Mouse (Mus musculus): Measurements from ENCODE around the gene Nav1.

Gene Nav1

DNA sequence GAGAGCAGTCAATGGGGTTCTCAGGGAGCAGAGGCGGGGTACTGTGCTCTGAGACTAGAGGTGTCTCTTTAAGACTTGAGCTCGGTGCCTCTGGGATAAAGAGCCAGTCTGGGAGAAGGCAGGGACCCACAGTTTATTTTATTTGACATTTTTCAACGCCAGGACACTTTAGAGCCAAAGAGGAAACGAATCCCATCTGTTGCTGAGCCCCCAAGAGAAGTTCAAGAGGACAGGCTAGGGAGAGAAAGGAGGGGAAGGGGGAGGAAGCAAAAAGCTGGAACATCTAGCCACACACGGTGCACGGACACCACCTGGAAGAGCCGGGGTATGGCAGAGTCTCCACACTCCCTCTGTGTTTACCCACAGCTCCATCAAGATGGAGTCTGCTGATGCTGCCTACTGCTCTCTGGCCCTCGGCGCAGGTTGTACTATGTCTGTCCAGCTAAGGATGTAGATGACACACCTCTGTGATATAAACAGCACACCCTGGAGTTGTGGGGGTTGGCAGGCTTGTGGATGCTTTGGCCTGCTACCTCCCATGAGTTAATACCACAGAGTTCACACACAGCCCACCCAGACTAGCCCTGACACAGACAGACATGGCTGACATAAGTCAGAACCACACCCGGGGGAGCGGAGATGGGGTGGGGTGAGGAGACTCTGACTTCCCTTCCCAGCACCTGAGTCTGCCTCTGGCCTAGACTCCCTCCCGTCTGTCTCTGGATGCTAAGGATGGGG is 83.1 kb downstream of the Nav1 start:
- POLR2A ChIA-PET: interaction anchor here in 3 of 4 experiments (0.6 to 1.6 kb wide), 9 partner anchors 14 to 45 kb away, joined by 3 to 7 read pairs (median 4); no protein-coding TSS in a partner anchor

DNA sequence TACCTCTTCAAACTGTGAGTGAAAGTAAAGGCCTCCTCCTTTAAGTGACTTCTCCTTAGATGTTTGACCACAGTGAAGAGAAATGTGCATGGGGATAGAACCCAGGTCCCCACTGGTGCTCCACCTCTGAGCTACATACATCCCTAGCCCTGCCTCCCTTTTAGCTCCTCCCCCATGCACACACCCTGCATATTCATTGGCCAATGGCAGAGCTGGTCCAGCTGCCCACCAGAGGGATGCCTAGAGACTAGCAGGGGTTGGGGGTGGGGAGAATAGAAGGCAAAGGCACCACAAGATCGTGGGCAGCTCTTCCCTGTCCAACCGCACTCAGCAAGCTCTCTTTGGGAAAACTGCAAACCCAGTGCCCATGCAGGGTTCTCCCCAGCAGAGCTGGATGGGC is 83.8 kb downstream of the Nav1 start:
- ChIA-PET CTCF (interaction anchor here (0.5 to 1.7 kb wide), 16 partner anchors 13 to 1307 kb away, joined by 3 to 7 read pairs (median 4); no protein-coding TSS in a partner anchor), POLR2A (interaction anchor here in 3 of 4 experiments (0.6 to 1.6 kb wide), 8 partner anchors 13 to 45 kb away, joined by 3 to 7 read pairs (median 4); no protein-coding TSS in a partner anchor)

More for the DNA sequence above, 83.1 kb downstream of the Nav1 start:
- CTCF ChIA-PET: interaction anchor here (0.5 to 1.7 kb wide), 16 partner anchors 14 to 421 kb away, joined by 3 to 7 read pairs (median 4); no protein-coding TSS in a partner anchor

DNA sequence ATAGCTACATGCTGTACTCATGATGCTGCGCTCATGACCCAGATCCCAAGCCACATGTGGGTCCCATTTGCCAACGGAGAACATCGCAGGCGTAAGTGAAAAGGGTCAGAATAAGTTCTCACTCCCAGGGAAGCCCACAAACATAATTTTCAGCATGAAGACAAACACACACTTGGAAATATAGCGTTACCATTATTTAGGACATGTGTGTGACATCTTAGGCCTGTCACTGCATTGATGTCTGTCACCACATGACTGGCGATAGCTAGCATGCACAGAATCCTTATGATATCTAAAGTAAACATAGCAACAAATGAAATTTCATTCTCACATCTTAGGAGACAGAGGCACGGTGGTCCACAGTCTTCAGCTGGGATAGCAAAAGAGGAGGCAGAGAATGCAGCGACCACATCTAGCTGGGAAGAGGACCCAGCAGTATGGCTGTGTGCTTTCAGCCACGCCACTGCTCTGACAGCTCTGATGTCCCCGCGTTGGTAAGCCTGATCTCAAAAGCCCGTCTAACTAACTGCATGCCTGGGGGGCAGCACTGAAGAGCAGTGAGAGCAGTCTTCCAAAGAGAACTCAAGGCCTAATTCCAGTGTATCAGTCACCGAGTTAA is 86.4 kb downstream of the Nav1 start:
- ChIA-PET POLR2A (interaction anchor here in 2 of 4 experiments (0.5 to 1.3 kb wide), 4 partner anchors 9 to 113 kb away, joined by 3 read pairs; no protein-coding TSS in a partner anchor), CTCF (interaction anchor here in 1 of 4 experiments (0.5 to 1.4 kb wide), 2 partner anchors 20 to 44 kb away, joined by 3 to 4 read pairs; no protein-coding TSS in a partner anchor)

DNA sequence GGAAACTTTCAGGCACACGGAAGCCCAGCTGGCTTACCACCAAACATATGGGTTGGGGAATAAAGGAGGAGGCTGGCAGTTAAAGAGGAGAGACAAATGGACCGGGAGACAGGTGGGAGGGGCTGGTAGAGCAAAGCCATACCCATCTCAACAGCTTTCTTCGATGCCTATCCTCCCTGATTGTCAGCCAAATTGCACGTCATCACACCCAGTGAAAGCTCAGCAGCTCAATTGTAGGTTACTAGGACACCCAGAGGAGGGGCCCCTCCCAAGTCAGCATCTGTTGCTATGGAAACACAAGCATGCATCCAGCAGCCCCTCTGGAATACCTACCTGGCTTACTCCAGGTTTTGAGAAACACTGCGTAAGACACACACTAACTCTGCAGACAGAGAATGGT is 88.4 kb downstream of the Nav1 start:
- ChIA-PET POLR2A (interaction anchor here in 2 of 4 experiments (0.6 to 2.4 kb wide), 7 partner anchors 9 to 112 kb away, joined by 3 to 11 read pairs (median 4); no protein-coding TSS in a partner anchor), CTCF (interaction anchor here in 2 of 4 experiments (1.0 to 1.3 kb wide), 3 partner anchors 8 to 43 kb away, joined by 3 to 4 read pairs (median 3); no protein-coding TSS in a partner anchor)

DNA sequence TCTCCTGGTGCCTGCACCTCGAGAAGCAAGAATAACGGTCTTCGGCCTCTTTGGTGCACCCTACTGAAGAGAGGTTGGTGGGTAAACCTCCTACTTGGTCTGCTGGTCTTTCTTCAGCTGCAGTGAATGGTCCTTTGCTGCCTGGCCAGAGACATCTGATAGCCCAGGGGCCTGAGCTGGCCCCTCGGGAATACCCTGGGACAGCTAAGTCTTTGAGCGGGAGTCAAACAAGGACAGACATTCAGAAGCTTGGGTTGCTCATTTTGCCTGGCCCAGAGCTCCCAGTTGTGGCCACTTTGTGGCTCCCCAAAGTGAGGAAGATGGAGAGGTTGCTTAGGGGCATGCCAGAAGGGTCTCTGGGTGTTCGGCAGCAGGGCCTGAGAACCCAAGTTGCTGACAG is 89.6 kb downstream of the Nav1 start:
- POLR2A ChIA-PET: interaction anchor here in 3 of 4 experiments (0.7 to 2.4 kb wide), 9 partner anchors 8 to 100 kb away, joined by 3 to 11 read pairs (median 4); no protein-coding TSS in a partner anchor

DNA sequence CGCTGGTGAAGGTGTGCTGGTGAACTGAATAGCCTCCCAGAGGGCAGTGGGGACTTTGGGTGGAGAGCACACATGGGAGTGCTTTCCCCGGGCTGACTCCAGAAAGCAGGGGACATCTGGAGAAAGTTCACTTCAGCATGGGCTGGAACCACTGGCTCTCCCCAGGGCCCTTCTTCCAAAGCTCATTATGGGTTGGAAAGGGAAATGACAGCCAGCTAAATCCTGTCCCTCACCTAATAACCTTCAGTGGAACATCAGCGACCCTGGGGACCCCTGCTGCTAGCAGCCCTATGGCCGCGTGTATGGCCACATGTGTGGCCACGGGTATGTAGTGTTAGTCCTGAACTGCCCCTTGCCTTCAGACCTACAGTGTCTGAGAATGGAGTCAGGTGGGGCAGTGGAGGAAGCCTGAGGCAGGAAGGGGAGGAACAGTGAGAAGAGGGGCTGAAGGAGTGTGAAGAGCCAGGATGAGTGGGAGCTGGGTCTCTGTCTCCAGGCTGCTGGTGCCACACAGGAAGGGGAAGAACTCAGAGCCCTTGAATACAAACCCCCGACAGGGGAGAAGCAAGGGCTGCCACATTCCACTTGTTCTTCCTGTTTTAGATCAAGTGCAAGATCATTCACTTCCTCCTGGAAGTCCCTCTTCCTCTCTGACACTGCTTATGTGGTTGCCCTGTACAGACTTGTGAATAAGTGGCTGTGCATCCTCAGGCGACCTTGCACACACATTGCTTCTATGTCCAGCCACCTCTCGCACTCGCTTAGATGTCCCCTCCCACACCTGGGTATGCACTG is 90.4 kb downstream of the Nav1 start:
- POLR2A ChIA-PET: interaction anchor here in 2 of 4 experiments (0.6 to 2.4 kb wide), 4 partner anchors 8 to 28 kb away, joined by 3 to 11 read pairs (median 6); no protein-coding TSS in a partner anchor
- CTCF ChIA-PET: interaction anchor here in 3 of 4 experiments (0.8 to 1.1 kb wide), 3 partner anchors 24 to 236 kb away, joined by 3 to 4 read pairs (median 4); no protein-coding TSS in a partner anchor

More for the DNA sequence above, 89.6 kb downstream of the Nav1 start:
- CTCF ChIA-PET: interaction anchor here in 3 of 4 experiments (0.8 to 1.1 kb wide), 3 partner anchors 23 to 235 kb away, joined by 3 to 4 read pairs (median 4); no protein-coding TSS in a partner anchor

DNA sequence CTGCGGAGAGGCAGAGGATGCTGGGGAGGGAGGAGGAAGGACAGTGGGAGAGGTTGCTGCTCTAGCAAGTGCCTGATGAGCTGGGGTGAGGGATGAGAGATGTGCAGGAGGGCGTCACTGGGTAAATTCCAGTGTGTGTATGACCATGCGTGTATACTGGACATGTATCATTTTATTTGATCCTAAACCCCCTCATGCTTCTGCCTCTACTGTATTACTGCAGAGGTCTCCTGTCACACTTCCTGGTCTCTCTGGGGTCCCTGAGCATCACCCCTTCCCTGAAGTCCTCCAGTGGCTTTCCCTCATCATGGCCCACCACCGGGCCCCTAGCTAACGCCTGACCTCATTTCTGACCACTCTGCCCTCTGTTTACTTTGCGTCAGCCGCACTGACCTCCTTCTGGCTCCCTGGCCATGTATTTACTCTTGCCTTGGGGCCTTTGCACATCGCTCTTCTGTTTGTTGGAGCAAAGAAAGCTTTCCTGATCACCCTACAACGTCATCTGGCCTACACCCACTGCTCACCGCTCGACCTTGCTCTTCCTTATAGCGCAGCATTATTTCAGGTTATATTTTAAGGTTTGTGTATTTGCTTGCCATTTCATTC is 91.4 kb downstream of the Nav1 start:
- ChIA-PET CTCF (interaction anchor here in 1 of 4 experiments (1.2 kb wide), 1 partner anchor 25 kb away, joined by 3 read pairs; no protein-coding TSS in a partner anchor), POLR2A (interaction anchor here in 1 of 4 experiments (0.6 kb wide), 1 partner anchor 9 kb away, joined by 8 read pairs; no protein-coding TSS in a partner anchor)

DNA sequence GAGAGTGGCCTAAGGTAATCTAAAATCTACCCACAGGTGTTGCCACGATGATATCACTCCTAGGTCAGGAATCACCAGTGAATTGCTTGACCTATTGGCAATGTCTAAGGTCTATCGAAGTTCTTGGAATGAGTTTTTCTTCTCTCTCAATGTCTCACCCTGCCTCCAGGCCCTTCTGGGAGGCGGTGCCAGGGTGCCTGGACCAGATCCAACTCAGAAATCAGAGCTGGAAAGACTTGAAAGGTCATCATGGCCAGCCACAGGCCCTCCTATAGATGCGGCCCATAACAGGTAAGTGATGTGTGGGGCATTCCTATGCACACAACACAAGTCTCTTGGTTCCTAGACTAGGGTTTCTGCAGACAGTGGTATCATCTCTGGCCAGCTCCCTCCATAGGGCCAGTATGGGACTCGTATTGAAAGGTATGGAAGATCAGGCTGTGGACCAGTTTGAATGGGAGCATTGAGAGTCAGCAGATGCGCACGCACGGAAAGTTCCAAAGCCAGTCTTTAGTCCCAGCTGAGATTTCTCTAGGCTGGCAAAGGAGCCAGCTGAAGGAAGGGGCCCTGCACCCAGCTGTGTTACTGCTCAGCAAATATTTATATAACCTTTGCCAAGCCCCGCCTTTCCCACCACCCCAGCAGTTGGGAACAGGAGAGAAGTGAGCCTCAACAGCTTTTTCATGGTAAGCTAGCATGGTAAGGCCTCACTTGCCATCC is 92.0 kb downstream of the Nav1 start:
- POLR2A ChIA-PET: interaction anchor here in 2 of 4 experiments (0.6 to 1.0 kb wide), 3 partner anchors 25 to 139 kb away, joined by 3 to 4 read pairs (median 3); no protein-coding TSS in a partner anchor
- CTCF ChIA-PET: interaction anchor here in 2 of 4 experiments (1.1 to 1.2 kb wide), 2 partner anchors 25 kb away, joined by 3 to 4 read pairs; no protein-coding TSS in a partner anchor

DNA sequence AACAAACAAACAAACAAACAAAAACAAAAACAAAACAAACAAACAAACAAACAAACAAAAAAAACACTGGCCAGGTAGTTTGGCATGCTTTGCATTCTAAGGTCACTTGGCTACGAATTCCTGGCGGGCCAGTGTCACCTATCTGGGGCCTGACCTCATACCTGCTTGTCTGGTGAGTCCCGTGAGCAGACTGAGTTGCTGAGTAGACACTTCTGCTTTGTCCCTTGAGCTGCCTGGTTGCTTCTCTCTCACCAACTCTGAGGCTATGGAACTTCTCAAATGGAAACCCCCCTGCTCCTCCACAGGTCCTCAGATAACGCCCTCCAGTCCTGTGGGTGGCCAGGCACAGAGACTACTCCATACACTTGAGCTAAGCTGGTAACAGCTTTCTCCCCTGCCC is 93.0 kb downstream of the Nav1 start:
- ChIA-PET CTCF (interaction anchor here in 2 of 4 experiments (1.0 to 1.1 kb wide), 3 partner anchors 26 to 156 kb away, joined by 3 to 4 read pairs (median 4); no protein-coding TSS in a partner anchor), POLR2A (interaction anchor here in 1 of 4 experiments (0.6 to 1.0 kb wide), 2 partner anchors 138 kb away, joined by 3 read pairs; no protein-coding TSS in a partner anchor)

DNA sequence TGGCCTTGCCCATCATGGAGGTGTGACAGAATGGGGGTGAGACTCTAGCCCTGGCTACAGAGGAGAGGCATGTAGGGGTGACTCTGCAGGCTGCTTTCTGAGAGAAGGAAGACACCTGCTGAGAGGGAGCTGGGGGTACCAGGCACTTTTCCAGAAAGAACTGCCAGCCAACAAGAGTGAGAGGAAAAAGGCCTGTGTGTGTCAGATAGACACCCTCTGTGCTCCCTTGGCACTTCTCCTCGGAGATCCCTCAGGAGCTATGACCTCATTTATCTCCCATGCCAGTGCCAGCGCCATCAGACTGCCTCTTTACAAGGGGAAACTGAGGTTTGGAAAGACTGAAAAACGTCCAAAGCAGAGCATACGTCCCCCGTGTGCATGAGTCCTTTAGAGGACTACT is 93.6 kb downstream of the Nav1 start:
- POLR2A ChIA-PET: no interaction called here
- CTCF ChIA-PET: interaction anchor here in 2 of 4 experiments (1.0 to 1.5 kb wide), 3 partner anchors 27 to 157 kb away, joined by 3 to 4 read pairs (median 3); no protein-coding TSS in a partner anchor

DNA sequence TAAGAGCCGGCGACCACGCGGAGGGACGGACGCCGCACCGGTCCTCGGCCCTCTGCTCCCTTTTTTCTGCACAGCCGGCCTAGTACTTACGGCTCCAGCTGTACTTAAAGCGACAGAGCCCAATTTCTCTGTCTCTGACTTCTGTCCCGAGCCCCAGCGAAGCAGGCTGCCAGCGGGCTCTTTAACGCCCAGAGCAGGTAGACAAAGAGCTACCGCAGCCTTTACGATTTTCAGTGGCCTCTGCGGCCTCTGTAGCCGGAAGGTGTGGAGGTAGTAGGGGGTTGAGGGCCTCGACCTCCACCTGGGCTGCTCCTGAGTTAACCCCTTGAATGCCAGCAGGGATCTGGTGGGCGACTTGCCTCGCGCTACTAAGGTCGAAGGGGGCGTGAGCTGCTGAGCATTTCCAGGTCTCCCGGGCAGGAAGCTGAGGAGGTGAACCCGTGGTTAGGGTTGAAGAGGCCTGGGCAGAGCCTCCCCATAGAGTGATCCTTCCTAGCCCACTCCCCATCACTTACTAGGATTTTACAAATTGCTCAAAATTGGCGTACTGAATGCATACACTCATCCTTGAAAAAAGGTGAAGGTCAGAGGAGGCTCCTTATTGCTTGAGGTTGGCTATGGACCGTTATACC is 96.6 kb downstream of the Nav1 start:
- ChIA-PET CTCF (interaction anchor here (0.5 to 2.0 kb wide), 19 partner anchors 9 to 435 kb away, joined by 3 to 7 read pairs (median 4); partner anchors contain the start of gene Csrp1 (in 1 of the 4)), POLR2A (interaction anchor here (0.5 to 3.7 kb wide), 33 partner anchors 8 to 1019 kb away, joined by 3 to 17 read pairs (median 4); partner anchors contain the start of gene Tnnt2 (in 1 of the 4))

DNA sequence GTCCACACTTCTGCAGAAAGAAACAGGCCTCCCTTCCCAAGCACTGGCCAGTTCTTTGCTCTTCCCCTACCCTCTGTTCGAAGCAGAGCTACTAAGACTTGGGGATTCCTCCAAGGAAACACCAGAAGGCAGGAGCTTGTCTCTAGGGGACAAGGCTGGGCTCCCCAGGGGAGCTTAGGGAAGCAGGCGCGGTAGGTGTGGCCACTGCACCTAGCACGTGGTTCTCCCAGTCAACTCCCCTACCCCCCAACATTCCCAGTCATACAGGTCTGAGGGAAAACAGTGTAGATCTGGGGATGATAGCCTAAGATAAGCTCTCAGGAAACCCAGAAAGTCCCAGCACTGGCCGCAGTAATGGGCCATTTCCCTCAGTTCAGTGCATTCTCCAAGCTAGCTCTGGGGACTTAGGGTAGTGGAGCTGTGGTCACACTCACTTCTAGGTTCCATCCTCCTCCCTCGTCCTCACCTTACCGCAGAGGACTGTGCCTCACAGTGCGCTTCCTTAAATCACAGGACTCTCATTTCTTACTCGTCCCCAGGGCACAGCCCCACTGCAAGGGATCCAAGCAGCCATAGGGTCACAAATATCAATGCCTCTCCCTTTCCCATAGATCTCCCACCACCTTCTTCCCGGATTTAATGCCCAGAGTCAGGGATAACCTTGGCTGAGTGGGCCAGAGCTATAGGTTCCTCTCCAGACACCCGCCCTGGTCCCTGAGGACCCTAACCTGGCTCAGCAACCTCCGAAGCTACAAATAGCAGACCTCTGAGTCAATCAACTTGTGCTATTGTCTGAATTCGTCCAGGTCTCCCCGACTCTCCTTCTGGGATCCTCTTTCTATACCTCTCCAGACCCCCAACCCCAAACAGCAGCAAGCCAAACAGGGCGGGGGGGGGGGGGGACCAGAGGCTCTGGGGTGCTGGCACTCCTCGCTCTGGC is 97.7 kb downstream of the Nav1 start:
- CTCF ChIA-PET: interaction anchor here (0.5 to 2.3 kb wide), 24 partner anchors 10 to 436 kb away, joined by 3 to 22 read pairs (median 4); no protein-coding TSS in a partner anchor
- POLR2A ChIA-PET: interaction anchor here (0.5 to 3.7 kb wide), 46 partner anchors 7 to 1017 kb away, joined by 3 to 17 read pairs (median 4); partner anchors contain the start of gene Tnnt2 (in 1 of the 4)

DNA sequence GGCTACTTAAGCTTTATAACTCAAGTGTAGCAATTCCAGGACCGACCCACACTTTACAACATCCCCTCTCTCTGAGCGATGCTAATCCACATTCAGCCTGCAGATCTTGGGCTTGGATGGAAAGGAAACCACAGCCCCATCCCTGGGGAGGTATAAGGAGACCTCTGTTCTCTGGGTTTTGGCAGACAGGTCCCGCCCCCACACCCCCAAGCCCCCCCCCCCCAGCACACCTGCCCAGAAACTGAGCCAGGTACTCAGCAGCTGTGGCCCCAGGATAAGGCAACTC is 98.8 kb downstream of the Nav1 start:
- ChIA-PET POLR2A (interaction anchor here in 3 of 4 experiments (0.6 to 3.7 kb wide), 22 partner anchors 10 to 1006 kb away, joined by 3 to 17 read pairs (median 4); no protein-coding TSS in a partner anchor), CTCF (interaction anchor here in 3 of 4 experiments (0.6 to 2.3 kb wide), 11 partner anchors 21 to 245 kb away, joined by 3 to 18 read pairs (median 5); no protein-coding TSS in a partner anchor)

DNA sequence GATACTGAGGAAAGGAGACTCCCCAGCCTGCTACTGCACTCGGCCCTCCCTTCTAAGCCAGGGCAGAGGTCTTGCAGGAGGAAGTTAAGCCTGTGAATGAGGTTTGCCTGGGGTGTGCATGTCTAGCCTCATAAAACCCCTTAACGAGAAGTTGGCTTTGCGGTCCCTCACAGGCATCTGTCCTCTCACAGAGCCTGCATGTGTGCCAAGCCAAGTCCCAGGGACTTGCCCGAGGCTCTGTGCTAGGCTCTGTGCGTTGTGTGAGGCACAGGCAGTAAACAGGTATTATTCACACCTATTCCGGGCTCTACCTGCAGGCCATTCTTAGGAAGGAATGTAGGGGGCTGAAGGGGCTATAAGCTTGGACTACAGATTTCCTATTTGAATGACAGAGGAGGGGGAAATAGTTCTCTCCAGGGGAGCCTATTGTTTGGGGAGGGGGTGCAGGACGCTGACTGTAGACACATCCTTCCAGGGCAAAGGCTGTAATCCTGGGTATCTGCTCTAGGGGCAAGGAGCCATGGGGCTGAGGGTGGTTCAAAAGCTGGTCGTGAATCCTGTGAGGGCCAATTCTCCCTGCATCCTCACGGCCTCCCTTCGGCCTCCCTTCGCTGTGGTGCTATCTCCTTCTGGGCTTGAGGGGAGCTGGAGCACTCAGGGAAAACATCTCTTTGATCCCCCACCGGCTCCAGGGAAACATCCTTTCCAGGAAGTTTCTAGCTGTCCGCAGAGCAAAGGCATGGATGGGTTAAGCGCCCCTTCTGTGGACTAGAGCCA is 99.3 kb downstream of the Nav1 start:
- POLR2A ChIA-PET: interaction anchor here (0.5 to 3.7 kb wide), 21 partner anchors 9 to 195 kb away, joined by 3 to 17 read pairs (median 4); no protein-coding TSS in a partner anchor

More for the DNA sequence above, 99.3 kb downstream of the Nav1 start:
- CTCF ChIA-PET: interaction anchor here (0.6 to 2.3 kb wide), 11 partner anchors 21 to 245 kb away, joined by 3 to 18 read pairs (median 4); no protein-coding TSS in a partner anchor
